Mouse (Mus musculus) ES-E14 (cell line): ENCODE results near the gene 4930452B06Rik.

ENCODE experiments used
- MAFK ChIP-seq: IDR thresholded peaks from 2 replicates; pipeline ENCODE4 v1.6.1; 2014; ENCODE audit warnings: mild to moderate bottlenecking, low read depth, low read length, inconsistent platforms; ENCODE audit not compliant: insufficient read depth
- ZC3H11A ChIP-seq: IDR thresholded peaks from 2 replicates; pipeline ENCODE4 v1.6.1; 2012; ENCODE audit warnings: low read depth, mild to moderate bottlenecking, inconsistent platforms, low read length, borderline replicate concordance

GRCm38 (mm10) chr14:8688462-8688861 is 22.4 kb upstream of the 4930452B06Rik start:
- TF ChIP-seq MAFK: no peak
- no peak for TF ChIP-seq ZC3H11A
